Mouse (Mus musculus) midbrain, embryonic 10.5 days (tissue): Measurements from ENCODE around the gene Gbgt1. TPM values are rescaled to one million over a fixed set of nuclear protein-coding genes. Genes with fewer than 3 reads are reported as not detected.
A peak's percentile ranks its signal among the peaks of the same experiment; 100 is the strongest.

ENCODE experiments used
- DNase-seq: peaks from one replicate; pipeline ENCODE4 v3.0.0-alpha.2; 2017; ENCODE audit warnings: low spot score
- H3K27ac ChIP-seq: fragments of 300-500 bp; sonication (generic); replicated peaks from 2 replicates; pipeline ENCODE4 v1.5.1; 2016; ENCODE audit warnings: mild to moderate bottlenecking
- H3K27me3 ChIP-seq: fragments of 300-500 bp; sonication (generic); 2 replicates; pipeline ENCODE4 v1.6.1; 2016; ENCODE audit warnings: low read depth, mild to moderate bottlenecking; ENCODE audit not compliant: poor library complexity, severe bottlenecking
- H3K36me3 ChIP-seq: fragments of 300-500 bp; sonication (generic); 2 replicates; pipeline ENCODE4 v1.6.1; 2016; ENCODE audit warnings: mild to moderate bottlenecking, moderate library complexity
- H3K4me1 ChIP-seq: fragments of 300-500 bp; sonication (generic); 2 replicates; pipeline ENCODE4 v1.6.1; 2016
- H3K4me3 ChIP-seq: fragments of 300-500 bp; sonication (generic); 2 replicates; pipeline ENCODE4 v1.5.1; 2016; ENCODE audit warnings: mild to moderate bottlenecking, moderate library complexity
- H3K9me3 ChIP-seq: fragments of 300-500 bp; sonication (generic); replicated peaks from 2 replicates; pipeline ENCODE4 v1.6.1; 2016; ENCODE audit warnings: mild to moderate bottlenecking
- WGBS: fragments of 180-500 bp; shearing (Covaris S2); methylation state at CpG from one replicate; pipeline ENCODE4 v1.1.7; 2016; 5-methylcytosine and 5-hydroxymethylcytosine counted together
- polyA plus RNA-seq: library from polyadenylated mRNA; unstranded; fragments of >200 nt; fragmentation: Nextera tagmentation; extraction: Ambion mirVana; gene quantifications from 2 replicates; pipeline ENCODE4 v1.2.1, GENCODE M21; 2016

Gene Gbgt1
- polyA plus RNA-seq, 1 experiment from 2014 or later: not detected

DNA sequence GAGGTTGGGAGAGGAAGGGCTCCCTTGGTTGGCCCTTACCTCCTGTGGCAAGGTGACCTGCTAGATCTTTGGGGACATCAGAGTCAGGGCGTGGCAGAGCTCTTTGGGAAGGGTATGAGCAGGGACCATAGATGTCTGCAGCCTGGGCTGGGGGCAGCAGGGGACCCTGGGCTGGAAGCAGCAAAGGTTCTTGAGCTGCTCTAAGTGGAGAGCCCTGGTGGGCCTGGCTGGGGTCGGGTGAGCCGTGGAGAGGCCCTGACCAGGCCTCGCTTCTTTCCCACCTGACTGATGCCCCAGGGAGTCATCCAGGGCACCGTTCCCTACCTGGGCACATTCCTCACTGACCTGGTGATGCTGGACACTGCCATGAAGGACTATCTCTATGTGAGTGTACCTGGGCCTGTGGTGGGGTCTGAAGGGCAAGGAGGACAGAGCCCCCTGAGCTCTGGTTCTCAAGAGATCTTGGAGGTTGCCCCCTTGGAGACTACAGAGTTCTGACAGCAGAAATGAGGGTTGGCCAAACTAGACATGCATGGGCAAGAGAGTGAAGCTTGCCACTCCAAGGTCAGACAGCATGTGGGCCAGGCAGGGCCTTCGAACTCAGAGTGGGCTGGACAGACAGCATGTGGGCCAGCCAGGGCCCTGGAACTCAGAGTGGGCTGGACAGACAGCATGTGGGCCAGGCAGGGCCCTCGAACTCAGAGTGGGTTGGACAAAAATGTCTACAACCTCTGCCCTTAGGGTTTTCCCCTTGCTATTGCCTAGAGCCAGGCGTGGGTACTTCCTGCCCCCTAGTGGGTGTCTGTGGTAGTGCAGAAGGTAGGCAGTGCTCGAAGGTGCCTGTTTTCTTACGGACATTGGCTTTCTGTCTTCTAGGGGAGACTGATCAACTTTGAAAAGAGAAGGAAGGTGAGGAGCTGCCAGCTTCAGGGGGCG is 50.8 kb downstream of the Gbgt1 start:
- peak; percentile 82 for DNase-seq
- Histone ChIP-seq H3K9me3 (no peaks in the 10 kb centered on the region), H3K4me3 (no peak overlapping the region), H3K4me1 (0 out of 2 replicates have a peak, but pooled peaks cover 3% of the 10 kb centered on the region), H3K27me3 (no peaks in the 10 kb centered on the region), H3K27ac (peak overlapping the region; percentile 19; the same call in 1 of the 2 replicates), H3K36me3 (peaks cover 95% of the 10 kb centered on the region)
- 53% methylated on average over 11 of the region's 11 CpGs for WGBS

DNA sequence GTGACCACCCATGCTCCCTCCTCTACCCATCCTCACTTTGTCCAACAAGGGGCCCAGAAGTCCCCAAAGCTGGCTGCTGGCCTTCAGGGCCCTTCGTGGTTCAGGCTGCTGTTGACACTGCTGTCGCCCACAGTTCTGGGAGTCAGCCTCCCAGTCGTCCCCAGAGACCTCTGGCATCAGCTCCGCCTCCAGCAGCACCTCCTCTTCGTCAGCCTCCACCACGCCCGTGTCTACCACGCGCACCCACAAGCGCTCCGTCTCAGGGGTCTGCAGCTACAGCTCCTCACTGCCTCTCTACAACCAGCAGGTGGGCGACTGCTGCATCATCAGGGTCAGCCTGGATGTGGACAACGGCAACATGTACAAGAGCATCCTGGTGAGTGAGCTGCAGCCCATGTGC is 52.5 kb downstream of the Gbgt1 start:
- WGBS: 93% methylated on average over 13 of the region's 13 CpGs
- 0 out of 2 replicates have a peak, but pooled peaks cover 3% of the 10 kb centered on the region for H3K4me1 ChIP-seq
- H3K9me3 ChIP-seq: no peaks in the 10 kb centered on the region
- no peak for DNase-seq
- no peaks in the 10 kb centered on the region for H3K27me3 ChIP-seq
- H3K27ac ChIP-seq: no peak overlapping the region
- H3K36me3 ChIP-seq: peaks cover 95% of the 10 kb centered on the region
- no peak overlapping the region for H3K4me3 ChIP-seq

DNA sequence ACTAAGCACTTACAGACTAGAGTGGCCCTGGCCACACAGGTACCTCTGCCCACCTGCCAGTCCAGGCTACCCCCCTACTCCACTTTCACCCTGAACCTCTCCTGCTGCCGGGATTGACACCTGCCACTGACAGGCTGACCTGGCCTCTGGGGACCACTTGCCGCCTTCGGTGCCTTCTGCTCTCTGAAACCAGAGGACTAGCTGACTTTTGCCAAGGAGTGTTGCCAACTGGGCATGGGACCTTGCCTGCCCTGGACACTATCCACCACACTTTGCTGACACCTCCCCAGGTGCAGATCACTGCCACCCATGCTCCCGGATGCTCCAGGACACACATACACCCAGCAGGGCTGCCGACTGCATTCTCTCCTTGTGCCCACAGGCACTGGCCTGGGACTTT is 55.6 kb downstream of the Gbgt1 start:
- Histone ChIP-seq H3K27ac (no peak overlapping the region), H3K27me3 (no peaks in the 10 kb centered on the region), H3K4me3 (no peak overlapping the region), H3K9me3 (no peaks in the 10 kb centered on the region), H3K4me1 (0 out of 2 replicates have a peak, but pooled peaks cover 3% of the 10 kb centered on the region), H3K36me3 (peaks cover 70% of the 10 kb centered on the region)
- no peak for DNase-seq
- 93% methylated on average over 5 of the region's 5 CpGs for WGBS

Other genes starting within 250 kb of the Gbgt1 start
- 4.9 and 5.5 TPM in 2 replicates for gene Ppp1r26, start 50.1 kb upstream of the Gbgt1 start, polyA plus RNA-seq
- 0.94 and 1.1 TPM in 2 replicates for gene 1700007K13Rik, start 30.6 kb upstream of the Gbgt1 start, polyA plus RNA-seq
- gene Mrps2, start 28.8 kb upstream of the Gbgt1 start, polyA plus RNA-seq: 61.4 and 67.8 TPM in 2 replicates
- gene Gm10134, start 9.2 kb downstream of the Gbgt1 start, polyA plus RNA-seq: 0.49 TPM in 1 of 2 replicates, not detected in the other
- gene Ralgds, start 16.2 kb downstream of the Gbgt1 start, polyA plus RNA-seq: 31.5 and 45.6 TPM in 2 replicates
- not detected in 2 replicates for gene Cel, start 66.5 kb downstream of the Gbgt1 start, polyA plus RNA-seq
- gene Gtf3c5, start 86.9 kb downstream of the Gbgt1 start, polyA plus RNA-seq: 58.1 and 61.3 TPM in 2 replicates
- gene Gfi1b, start 125.1 kb downstream of the Gbgt1 start, polyA plus RNA-seq: 4.3 and 4.5 TPM in 2 replicates
- gene Tsc1, start 144.3 kb downstream of the Gbgt1 start, polyA plus RNA-seq: 21.7 and 25.7 TPM in 2 replicates
- 1.7 and 3.2 TPM in 2 replicates for gene Spaca9, start 202.8 kb downstream of the Gbgt1 start, polyA plus RNA-seq
- gene Ak8, start 203.3 kb downstream of the Gbgt1 start, polyA plus RNA-seq: 0.61 and 0.72 TPM in 2 replicates